Mouse (Mus musculus) gastrocnemius, adult 8-10 months (tissue): ENCODE results near the gene Galk2. TPM values are rescaled to one million over a fixed set of nuclear protein-coding genes. Genes with fewer than 3 reads are reported as not detected.

Experiments used
- DNase-seq, 2 experiments: peaks; one replicate each; pipeline ENCODE4 v3.0.0; 2022; ENCODE audit warnings: low spot score in 2 of 2
- total RNA-seq, 4 experiments: library from RNA; stranded (reverse); gene quantifications; 2 replicates each; pipeline ENCODE4 v1.2.4; 2022

The Galk2 gene
- total RNA-seq, 4 experiments from 2014 or later: 2.2 to 4.0 (median 3.1) TPM

- DNase-seq: no peak
These were observed 82.3 kb downstream of the Galk2 start for GRCm38 (mm10) chr2:125941111-125941785.

GRCm38 (mm10) chr2:125943301-125943700 is 84.4 kb downstream of the Galk2 start:
- DNase-seq: no peak

- no peak for DNase-seq
These were observed 89.3 kb downstream of the Galk2 start for GRCm38 (mm10) chr2:125948195-125948594.

GRCm38 (mm10) chr2:125968811-125969210 is 109.9 kb downstream of the Galk2 start:
- no peak for DNase-seq

GRCm38 (mm10) chr2:125973207-125973606 is 114.3 kb downstream of the Galk2 start:
- no peak for DNase-seq

GRCm38 (mm10) chr2:125975206-125975605 is 116.3 kb downstream of the Galk2 start:
- DNase-seq: no peak

GRCm38 (mm10) chr2:125975808-125976345 is 117.0 kb downstream of the Galk2 start:
- DNase-seq: peak in 1 of 2 experiments; percentile 15

GRCm38 (mm10) chr2:126002291-126002690 is 143.4 kb downstream of the Galk2 start:
- no peak for DNase-seq

GRCm38 (mm10) chr2:126006088-126006487 is 147.2 kb downstream of the Galk2 start:
- DNase-seq: peak; percentile 33 to 37

- DNase-seq: no peak
These were observed 147.8 kb downstream of the Galk2 start for GRCm38 (mm10) chr2:126006742-126007141.

GRCm38 (mm10) chr2:126014989-126015710 is 156.2 kb downstream of the Galk2 start:
- no peak for DNase-seq

- no peak for DNase-seq
These were observed 157.0 kb downstream of the Galk2 start for GRCm38 (mm10) chr2:126015763-126016473.

GRCm38 (mm10) chr2:126031186-126031900 is 172.4 kb downstream of the Galk2 start:
- DNase-seq: no peak

GRCm38 (mm10) chr2:126033114-126033972 is 174.4 kb downstream of the Galk2 start:
- DNase-seq: no peak

Other genes with a start within 250 kb of the Galk2 start
- 1 to 10 TPM in 1 of 4 experiments, under 1 TPM in 3; 0.58 to 1.0 (median 0.78) TPM for gene Cep152, start 234.0 kb upstream of the Galk2 start, total RNA-seq
- gene Eid1, start 186.0 kb upstream of the Galk2 start, total RNA-seq: 10 to 100 TPM; 17.1 to 24.7 (median 19.2) TPM
- gene Shc4, start 135.0 kb upstream of the Galk2 start, total RNA-seq: under 1 TPM; 0.75 to 0.99 (median 0.82) TPM
- gene Secisbp2l, start 76.2 kb upstream of the Galk2 start, total RNA-seq: 10 to 100 TPM; 13.2 to 18.6 (median 14.9) TPM
- 100 to 1,000 TPM in 2 of 4 experiments, 10 to 100 TPM in 2; 92.1 to 111 (median 103) TPM for gene Cops2, start within 50 bp of the Galk2 start, total RNA-seq
- gene Fgf7, start 175.5 kb downstream of the Galk2 start, total RNA-seq: 1 to 10 TPM; 2.8 to 4.3 (median 3.6) TPM